Mouse (Mus musculus) heart, adult 8-10 months (tissue): ENCODE measurements around the gene Als2. TPM values are rescaled to one million over a fixed set of nuclear protein-coding genes. Genes with fewer than 3 reads are reported as not detected.

Experiments
- DNase-seq: peaks from one replicate; pipeline ENCODE4 v3.0.0; 2022; ENCODE audit warnings: low spot score
- total RNA-seq, 4 experiments: library from RNA; stranded (reverse); gene quantifications; 2 replicates each; pipeline ENCODE4 v1.2.4; 2022

Gene Als2
- total RNA-seq, 4 experiments from 2014 or later, result 10.6 to 10.9 (median 10.7) TPM

DNA sequence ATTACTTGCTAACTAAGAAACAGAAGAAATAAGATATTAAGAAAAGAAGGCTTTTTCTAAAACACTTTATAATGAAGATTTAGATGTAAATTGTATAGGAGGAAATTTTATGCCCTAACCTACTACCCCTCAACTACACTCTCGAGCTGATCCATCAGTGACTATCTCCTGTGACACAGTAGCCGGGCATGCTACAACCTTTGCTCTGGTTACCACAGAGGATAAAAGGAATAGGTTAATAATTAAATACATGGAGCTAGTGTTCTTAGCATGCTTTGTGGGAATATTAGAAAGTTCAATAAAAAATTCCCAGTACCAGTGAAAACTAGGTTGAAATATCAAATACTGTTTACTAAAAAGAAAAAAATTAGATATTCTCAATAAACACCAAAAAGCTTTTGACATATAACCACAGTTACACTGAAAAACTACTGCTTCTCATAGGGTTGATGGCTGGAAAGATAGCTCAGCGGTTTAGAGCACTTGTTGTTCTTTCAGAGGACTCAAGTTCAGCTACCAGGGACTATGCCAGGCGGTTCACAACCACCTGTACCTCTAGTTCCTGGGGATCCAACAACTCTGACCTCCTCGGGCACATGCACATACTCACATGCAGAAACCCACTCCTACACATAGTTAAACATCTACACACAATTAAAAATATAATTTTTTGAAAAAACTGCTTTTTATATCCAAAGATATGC lies 24.8 kb downstream of the Als2 start:
- no peak for DNase-seq

DNA sequence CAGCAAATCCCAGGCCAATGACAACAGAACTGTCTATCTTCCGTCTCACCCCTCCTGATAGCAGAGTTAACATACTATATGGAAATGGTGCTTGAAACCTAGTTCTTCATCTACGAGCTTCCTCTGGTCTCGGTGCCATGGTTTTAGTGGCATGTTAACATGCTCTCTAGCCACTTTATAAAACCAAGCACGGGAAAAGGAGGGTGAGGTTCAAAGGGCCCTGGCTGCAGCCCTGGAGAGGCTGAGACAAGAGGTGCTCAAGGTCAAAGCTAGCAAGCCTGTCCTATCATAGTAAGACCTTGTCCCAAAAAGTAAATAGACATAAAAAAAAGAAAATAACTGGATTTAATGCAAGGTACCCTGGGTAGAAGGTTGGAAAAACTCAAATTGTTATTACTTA lies 25.4 kb downstream of the Als2 start:
- DNase-seq, result no peak

DNA sequence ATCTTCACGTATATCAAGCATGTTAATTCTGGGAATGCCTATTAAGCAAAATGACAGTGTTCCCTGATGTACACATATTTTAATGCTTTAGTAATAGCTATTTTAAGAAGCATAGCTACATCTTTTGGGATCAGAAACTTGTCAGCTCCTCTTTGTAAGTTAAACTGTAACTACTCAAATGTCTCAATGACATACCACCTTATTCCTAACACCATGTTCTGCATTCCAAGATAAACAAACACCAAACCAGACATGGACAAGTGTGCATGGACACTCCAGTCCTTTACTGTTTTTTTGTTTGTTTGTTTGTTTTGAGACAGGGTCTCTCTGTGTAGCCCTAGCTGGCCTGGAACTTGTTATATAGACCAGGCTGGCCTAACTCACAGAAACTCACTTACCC lies 28.7 kb downstream of the Als2 start:
- DNase-seq, result no peak

DNA sequence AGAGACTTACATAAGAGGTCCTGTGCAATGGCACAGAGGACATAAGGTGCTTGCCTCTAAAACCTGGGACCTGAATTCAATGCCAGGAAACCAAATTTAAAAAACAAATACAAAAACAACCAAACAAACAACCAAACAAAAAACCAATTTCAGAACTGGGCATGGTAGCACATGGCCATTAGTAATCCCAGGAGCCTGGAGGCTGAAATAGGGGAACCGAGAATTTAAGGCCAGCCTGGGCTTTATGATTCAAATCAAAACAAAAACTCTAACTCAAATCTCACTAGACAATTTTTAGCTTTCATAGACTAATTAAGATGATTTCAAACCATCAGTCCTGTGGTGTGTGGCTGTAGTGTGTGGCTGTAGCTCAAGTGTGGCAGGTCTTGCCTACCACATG lies 32.5 kb downstream of the Als2 start:
- DNase-seq, result no peak

DNA sequence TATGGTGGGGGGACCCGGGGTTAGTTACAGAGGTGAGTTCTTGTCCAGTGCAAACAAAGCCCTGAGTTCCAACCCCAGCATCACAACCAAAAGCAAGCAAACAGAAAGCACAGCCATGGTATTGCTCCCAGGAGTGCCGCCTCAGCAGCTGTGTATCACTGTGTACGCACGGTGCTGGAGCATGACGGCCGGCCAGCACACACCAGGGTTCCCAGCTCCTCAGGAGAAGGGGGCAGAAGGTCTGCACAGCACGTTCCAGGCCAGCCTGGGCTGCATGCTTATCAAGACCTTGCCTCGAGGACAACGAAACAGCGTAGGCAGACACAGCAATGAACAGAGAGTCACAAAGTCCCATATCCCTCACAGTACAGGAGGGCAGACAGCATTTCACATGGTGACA lies 34.7 kb downstream of the Als2 start:
- DNase-seq, result no peak

DNA sequence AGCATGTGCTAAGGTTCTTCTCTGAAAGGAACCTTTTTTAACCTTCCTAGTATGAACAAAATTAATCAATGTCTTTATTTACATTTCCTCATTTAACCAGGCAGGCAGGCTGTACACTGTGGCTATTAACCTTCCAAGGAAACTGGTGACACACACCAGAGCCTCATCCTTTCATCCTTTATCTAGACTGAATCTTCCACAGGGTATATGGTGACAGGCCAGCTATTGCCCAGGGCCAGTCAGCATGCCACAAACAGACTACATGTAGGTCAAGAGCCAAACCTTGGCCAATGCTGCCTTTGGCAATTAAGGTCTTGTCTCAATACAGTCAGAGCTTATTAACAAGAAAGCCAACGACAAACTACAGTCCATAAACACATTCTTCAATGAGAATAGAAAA lies 35.5 kb downstream of the Als2 start:
- DNase-seq, result no peak

DNA sequence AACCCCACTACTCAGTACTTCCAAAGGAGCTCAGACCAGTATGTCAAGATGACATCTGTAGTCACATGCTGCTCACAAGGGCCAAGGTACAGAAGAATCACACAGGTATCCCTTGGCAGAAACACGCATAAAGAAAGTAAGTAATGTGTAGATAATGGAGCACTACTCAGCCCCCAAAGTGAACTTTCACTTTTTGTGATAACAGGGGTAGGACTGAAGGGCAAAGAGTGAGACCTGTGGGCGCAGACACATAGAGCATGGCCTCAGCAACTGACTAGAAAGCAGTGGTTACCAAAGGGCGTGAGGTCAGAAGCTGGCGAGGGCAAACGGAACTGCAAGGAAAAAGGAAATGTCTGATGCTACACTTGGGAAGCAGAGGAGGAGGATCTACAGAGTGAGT lies 36.1 kb downstream of the Als2 start:
- no peak for DNase-seq

DNA sequence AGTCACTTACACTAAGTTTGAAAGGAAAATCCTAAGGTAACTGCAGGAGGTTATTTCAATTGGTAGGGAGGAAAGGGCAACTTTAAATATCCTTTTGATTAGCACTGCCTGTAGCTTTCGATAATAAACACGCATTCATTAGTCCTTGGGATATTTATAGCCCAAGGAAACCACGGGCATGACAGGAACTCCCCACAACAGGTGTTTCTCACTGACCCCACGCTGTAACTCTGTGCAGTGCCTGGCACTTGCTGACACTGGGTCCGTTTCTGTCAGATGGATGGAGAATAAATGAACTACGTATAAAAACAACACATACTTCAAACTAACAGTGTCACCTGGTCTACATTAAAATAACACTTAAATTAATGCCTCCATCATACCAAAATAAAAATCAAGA lies 42.1 kb downstream of the Als2 start:
- DNase-seq, result no peak

DNA sequence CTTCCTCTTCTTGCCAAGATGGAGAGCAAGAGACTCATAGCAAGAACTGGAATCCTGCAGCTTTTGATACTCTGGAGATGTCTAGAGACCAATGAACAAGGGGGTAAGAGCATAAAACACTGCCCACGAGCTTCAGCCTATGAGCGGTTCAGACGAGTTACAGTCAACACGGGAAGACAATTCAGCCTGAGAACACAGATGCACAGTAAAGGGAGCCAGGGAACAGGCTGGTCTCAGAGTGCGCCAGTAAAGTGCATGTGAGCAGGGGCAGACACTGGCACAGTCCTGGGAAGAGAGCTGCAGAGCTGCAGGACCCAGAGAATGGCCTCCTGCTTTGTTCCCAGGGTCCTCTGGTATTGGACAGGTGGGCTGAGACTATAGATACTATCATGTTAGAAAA lies 49.2 kb downstream of the Als2 start:
- DNase-seq, result no peak

DNA sequence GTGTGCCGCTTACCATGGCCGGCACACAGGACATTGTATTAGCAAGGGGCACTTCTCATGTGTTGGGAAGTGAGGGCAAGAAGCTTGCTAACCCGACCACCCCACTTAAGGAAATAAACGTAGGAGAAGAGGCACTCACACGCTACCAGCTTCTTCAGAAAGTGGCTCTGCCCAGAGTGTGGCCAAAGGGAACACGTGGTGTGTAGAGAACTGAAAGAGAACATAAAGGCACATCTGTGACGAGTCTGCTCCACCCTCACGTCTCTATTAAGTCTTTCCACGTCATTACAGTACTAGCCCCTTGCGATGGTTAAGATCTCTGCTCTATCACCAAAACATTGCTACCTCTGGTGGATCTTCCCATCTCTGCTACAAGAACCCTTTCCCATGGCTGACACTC lies 50.7 kb downstream of the Als2 start:
- DNase-seq, result no peak

DNA sequence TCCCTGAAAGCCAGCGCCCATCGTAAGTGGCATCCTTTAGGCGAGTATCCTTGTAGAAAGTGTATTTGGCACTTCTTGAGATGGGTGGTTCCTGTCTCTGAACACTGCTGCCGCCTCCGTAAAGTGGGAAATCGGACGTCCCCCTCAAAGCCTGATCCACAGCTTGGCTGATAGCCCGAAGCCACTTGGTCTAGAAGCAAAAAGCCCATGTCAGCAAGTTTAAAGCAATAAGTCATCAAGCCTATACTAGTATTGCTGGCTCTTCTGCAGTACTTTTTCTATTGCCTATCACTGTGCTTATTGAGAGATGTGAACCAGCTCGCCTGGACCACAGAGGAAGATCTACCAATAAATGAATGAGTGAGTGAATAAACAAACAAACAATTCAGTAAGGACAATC lies 51.6 kb downstream of the Als2 start:
- no peak for DNase-seq

DNA sequence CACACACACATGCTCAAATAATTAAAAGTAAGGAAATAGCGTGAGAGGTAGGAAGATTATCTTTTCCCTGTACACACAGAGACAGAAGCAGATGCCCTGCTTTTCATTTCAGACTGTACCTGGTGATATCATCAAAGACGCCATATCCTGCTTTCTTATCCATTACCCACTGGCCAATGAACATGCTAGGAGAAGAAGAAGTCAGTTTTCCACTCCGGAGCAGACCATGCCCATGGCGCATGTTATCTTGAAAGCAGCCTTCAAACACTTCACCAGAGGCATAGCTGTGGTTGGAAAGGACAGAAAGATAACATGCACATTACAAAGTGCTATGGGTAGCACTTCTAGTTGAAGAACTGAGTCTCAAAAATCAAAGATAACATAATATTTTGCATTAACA lies 54.0 kb downstream of the Als2 start:
- no peak for DNase-seq

DNA sequence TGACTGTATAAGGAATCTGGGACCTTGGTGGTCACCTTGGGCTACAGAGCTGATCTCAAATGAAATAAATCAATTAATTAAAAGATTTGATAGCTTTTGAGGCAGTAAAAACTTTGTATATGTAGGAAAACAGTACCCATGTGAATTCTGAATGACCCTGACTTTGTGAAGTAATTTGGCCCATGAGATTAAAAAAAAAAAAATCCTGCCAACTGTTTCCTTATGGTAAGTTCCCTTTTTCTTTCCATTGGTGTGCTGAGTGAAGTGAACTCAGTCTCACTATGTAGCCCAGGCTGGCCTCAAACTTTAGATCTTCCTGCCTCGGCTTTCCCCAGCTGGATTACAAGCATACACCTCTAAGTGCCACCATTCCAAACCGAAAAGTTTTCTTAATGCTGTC lies 54.7 kb downstream of the Als2 start:
- no peak for DNase-seq

DNA sequence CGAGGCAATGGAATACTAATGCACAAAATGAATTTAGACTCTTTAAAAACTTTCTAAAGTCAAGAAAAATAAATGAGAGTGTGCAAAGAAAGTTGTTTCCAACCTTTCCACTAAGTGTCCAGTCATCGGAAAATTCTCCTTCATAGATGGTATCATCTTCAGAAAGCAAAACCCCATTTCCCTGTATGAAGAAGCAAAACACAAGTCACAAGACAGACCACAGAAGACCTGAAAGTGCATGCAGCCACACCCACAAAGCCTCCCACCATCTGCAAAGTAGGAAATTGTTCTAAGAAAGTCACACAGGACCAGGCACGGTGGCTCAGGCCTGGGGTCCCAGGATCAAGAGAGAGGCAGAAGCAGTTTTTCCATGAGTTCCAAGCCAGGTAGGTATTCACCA lies 57.0 kb downstream of the Als2 start:
- DNase-seq, result no peak

DNA sequence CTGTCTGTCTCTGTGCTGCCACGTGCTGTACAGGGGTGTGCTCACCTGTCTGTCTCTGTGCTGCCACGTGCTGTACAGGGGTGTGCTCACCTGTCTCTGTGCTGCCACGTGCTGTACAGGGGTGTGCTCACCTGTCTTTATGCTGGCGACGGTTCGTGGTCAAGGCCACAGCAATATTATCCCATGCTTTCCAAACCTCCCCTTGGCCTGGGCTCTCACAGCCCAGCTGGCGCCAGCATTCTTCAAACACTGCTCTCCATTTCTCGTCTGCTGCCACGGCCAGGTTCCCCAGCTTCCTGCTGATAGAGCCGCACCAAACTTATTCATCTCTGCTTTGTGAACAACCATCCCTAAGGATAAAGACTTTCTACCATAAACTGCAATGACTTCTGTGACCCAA lies 58.6 kb downstream of the Als2 start:
- DNase-seq, result no peak

DNA sequence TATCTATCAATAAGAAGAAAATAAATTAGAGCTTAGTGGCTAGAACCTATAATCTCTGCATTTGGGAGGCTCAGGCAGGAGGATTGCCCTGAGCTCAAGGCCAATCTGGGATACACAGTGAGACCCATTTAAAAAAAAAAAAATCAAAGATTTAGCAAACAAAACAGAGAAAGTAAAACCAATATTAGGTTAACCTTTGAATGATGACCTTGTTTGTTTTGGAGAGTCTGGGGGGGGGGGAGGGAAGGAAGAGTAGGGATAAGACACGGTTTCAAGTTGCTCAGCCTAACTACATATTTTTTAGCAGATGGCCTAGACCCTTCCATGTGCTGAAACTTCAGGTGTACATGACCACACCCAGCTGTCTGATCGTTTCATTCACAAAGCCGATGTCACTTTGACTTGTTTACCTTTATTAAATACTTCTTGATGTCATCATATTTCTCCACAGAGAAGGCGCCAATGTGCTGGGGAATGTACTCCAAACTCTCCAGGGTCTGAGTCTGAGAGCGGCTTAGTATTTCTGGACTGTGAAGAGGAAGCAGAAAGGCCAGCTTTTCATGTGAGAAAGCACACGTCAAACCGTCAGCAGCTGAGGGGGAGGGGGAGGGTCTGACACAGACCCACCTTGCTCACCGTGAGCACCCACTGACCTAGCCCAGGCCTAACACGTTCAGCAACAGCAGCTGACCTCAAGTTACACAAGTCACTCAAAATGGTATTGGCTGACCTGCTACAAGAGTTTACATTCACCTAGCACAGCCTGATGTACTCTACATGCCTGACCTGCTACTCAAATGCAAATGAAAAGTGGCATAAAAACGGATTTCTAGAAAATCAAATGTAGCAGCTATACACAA lies 62.3 kb downstream of the Als2 start:
- no peak for DNase-seq

DNA sequence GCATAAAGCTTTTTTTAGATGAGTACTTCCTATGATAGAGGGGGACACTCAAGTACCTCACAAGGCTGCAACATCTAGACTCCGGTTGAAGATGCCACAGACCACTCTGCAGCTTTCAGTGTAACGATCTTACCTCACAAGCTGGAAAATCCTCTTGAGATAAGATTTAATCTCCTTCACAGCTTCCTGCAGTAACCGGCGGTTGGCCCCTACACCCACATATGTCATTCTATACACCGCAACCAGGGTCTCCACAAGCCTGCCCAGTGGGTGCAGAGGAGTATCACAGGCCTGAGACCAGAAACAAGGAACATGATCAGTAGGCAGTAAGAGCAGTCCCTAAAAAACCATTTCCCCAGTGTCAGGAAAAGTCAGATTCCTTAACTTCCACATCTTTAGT lies 64.0 kb downstream of the Als2 start:
- no peak for DNase-seq

DNA sequence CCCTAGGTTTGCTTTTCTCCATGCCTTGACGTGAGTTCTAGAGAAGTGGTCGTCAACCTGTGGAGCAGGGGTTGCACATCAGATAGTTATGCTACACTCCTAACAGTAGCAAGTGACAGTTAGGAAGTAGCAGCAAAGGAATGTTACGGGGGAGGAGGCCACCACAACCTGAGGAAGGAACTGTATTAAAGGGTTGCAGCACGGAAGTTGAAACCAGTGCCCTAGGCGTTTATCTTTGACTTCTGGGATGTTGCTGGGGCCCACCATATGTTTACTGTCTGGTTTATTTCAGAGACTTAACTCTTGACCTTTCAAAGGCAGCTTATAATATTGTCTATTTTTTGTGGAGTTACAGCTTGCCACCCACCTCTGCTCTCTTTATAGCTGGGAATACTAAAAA lies 65.2 kb downstream of the Als2 start:
- no peak for DNase-seq

DNA sequence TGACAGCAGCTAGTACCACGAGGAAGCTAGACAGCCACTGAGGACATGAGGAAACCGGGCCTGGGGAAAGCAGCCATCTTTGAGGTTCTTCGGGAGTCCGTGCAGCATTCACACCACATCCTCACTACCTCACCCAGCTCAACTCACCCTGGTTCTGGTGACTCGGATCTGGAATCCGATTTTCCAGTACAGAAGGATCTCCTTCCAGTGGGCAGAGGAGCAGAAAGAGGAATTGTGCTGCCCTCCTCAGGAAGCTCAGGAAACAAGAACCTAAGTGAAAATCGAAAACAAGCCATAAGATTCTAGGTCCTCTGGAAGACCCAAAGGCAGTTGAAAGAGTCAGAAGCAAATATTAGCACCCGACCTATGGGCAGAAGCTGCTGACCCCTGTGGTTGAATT lies 66.7 kb downstream of the Als2 start:
- no peak for DNase-seq

DNA sequence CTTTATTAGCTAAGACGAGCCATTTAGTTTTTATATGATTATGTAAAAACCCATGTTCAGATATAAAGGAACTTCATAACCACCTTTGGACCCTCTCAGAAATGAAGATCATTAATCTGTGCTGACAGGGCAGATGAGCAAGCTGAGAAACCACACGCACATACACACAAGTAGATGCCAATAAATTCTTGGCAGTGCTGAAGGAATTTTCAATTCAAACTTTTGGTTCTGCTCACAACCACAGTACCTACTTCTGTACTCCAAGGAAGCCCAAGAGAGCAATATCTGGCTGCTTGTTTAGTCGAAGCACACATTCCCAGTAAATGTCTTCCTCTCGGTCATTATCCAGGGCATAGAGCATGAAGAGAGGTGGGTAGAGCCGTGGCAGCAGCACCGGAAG lies 67.4 kb downstream of the Als2 start:
- no peak for DNase-seq

DNA sequence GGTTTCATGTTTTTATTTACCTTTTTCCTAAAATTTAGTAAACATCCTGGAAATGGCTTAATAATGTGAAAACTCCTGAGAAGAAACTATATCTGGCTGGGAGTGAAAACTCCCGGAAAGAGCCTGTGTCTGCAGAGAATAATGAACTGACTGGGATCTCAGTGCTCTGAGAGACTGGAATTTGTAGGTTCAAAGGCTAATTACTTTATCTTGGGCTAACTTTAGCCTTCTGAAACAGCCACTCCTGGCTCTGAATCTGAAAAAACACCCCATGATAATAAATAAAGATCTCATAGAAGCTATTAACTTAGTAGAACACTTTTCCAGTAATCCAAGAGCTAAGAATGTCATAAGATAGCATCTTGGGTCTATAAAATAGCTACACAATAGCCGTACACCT lies 68.5 kb downstream of the Als2 start:
- DNase-seq, result no peak

DNA sequence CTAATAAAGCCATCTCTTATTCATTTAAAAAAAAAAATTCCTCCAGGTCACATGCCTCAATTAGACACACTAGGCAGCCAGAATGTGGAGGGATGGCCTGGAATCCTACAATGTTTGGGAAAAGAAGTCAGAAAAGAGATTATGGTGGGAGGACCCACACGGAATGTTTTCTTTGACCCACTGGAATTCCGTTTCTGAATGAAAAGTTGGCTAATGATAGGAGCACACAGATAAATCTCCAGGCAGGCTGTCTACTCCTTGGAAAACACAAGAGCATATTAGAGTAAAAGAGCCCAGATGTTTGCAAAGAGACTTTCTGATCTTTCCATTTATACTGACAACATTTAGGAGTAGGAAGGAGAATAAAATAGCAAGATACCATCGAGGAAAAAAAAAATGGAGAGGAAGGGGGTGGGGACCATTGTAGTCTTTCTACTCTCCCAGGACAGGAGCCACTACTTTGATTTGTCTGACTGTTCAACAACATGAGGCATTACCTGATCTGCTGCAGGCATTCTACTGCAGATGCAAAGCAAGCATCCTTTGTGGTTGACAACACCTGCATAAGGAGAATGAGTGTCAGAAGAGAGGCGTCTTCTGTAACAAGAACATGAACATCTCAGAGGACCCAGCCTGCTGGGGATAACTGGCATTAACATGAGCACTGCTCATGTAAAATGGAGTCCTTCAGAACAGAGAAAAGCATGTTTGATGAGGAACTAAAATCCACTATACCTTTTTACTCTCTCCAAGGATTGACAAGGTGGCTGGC lies 69.2 kb downstream of the Als2 start:
- no peak for DNase-seq
